Mouse (Mus musculus): ENCODE data around the gene Kif17.

Kif17 gene

DNA sequence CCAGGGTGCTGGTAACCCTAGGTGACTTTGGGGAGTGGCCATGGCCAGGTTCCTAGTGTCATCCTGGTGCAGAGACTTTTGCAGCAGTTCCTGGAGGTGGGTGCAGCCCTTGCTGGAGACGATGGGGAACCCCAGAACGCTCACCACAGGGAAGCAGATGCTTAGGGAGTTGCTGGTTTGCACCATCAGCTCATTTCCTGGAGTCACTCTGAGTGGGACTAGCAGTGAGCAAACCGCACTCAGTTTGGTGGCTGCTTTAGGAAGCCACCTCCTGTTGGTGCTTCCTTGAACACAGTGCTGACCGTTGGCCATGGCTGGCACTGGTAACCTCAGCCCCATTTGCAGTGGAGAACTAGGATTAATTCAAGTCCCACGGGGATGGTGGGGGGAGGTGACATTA, 9.2 kb downstream of the Kif17 start:
- DNase-seq (ENCODE audit: low spot score in 2 of 2), result no peak

DNA sequence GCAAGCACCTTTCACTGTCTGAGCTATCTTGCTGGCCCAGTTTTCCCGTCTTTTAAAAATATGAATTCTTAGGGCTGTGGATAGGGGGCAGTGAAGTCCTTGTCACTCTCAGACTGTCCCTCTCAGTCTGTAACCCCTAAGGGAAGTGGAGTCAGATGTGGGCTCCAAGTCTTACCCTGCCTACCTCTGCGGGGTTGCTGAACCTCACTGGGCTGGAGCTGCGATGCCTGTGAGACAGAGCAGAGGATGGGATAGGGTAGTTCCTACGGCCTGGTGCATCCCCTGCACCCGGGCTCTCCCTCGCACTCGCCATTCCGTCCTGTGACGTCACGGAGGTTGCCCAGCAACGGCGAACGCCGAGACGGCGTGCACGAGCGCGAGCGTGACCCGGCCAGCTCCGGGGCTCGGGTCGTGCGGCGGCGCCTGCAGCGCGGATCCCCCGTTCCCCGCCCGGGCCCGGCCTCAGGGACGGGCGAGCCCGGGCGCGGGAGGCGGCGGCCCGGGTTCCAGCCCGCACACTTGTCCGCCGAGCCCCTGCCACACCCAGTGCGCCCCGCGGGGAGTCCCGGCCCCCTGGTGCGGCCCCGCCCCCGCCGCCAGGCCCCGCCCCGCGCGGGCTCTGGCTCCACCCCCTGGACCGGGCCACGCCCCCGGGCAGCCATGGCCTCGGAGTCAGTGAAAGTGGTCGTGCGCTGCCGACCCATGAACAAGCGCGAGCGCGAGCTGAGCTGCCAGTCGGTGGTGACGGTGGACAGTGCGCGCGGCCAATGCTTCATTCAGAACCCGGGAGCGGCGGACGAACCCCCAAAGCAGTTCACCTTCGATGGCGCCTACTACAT, 11.8 kb downstream of the Kif17 start:
- DNase-seq (ENCODE audit: low spot score in 2 of 2), result peak; percentile 83

DNA sequence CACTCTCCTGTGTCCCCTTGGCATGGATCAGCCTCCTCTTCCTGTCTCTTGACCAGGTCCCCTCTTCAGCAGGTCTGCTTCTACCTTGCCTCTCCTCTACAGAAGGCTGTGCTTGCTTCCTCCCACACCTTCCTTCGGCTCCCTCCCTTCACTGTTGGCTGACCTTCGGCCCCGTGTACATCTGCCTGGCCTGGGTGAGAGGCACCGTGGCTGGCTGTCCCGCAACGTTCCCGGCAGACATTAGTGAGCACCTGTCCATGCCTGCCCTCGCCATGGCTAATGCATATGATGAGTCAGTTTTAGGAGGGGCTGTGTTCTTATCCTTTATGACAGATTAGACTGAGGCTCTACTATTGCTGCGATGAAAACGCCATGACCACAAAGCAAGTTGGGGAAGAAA, 17.6 kb downstream of the Kif17 start:
- DNase-seq (ENCODE audit: low spot score in 2 of 2), result no peak

DNA sequence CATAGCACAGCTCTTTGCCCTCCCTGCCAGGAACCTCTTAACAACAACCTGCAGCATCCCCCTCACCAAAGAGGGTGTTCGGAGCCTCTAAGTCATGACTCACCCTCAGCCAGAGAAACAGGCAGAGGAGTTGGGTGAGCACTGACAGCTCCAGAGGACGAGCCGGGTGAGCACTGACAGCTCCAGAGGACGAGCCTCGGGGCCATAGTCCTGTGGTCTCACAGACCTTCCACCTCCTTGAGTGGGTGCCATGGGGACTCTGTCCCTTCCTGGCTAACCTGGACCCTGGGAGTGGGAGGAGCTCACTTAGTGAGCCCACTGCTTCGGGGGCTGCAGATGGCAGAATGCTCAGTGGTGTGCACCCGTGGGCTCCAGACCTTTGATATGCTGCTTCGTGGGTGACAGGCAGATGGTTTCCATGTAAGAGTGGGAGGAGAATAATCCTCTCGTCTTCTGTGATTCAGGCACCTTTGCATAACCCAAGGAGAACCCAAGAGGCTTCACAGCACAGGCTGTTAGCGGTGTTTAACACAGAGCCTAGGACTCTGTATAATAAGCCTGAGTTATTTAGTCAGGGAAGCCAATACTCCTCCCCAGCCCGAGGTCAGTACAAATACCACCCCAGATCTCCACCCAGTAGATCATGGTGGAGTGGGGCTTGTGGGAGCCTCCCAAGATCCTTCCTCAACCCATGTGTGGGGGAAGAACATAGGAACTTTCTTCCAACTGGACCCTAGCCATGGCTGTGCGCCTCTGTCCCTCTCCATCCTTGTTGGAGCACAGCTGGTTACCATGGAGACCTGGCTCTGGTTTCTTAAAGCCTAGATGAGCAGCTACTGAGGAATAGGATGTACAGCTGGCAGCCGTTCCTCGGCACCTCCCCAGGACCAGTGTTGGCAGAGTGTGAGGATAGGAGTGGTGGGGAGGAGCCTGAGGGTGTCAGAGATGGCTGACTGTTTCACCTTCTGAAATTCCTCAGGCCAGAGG, 22.1 kb downstream of the Kif17 start:
- DNase-seq (ENCODE audit: low spot score in 2 of 2), result no peak

DNA sequence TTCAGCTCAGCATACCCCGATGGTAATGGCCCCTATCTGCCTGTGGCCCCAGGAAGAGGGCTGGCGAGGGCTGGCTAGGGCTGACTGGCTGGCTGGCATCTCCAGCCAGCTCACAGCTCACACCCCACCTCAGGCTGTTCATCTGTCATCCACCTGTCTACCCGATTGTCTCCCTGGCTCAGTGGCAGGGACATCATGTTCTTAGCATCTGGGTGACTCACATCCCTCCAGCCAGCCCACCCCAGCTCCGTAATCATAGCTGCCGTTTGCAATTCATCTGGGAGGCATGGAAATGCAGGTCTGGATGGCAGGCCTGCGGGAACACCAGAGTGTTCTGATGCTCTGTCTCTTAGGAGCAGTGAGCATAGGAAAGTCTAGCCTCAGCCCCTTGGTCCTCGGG, 28.1 kb downstream of the Kif17 start:
- DNase-seq (ENCODE audit: low spot score in 2 of 2), result no peak

DNA sequence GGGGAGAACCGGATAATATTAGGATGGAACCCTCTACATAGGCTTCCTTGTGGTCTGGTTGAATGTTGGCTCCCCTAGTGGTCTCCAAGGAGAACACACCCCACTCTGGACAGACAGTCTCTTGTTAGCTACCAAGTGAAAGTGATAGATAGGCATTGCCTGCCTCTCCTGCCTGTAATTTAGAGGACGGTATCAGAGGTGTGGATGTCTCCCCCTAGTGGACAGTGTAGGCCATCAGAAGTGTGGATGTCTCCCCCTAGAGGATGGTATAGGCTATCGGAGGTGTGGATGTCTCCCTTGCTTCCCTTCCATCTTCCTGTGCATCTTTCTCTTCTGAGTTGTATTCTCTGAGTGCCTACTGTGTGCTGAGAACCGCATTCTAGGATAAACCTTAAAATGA, 32.6 kb downstream of the Kif17 start:
- DNase-seq (ENCODE audit: low spot score in 2 of 2), result peak; percentile 67 to 78

DNA sequence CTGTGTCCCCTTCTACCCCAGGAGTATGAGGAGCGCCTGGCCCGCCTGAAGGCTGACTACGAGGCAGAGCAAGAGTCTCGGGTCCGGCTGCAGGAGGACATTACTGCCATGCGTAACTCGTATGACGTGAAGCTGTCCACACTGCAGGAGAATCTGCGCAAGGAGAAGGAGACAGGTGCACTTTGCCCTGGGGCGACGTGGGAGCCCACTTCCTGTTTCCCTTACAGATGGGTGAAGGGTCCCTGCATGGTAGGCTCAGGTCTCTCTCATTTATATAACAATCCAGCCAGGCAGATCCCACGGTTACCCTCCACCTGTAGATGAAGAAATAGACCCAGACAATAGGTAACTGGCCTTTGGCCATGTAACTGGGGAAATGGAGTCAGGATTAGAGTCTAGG, 36.2 kb downstream of the Kif17 start:
- DNase-seq (ENCODE audit: low spot score in 2 of 2), result no peak

DNA sequence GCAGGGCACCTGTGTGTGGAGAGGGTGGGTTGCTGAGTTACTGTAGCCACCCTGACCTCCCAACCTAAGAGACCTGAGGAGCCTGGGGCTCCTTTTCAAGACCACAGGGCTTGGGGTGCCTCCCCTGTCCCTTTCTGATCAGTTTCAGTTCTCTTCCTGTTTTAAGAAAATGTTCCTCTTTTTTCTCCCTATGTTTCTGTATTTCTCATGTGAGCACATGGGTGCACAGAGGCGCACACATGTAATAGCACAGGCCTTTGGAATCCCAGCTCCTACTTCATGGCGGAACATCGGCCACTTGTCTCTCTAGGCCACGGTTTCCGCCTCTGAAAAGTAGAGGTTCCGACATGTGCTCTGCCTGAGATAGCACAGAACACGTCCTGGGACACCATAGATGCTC, 38.5 kb downstream of the Kif17 start:
- no peak for DNase-seq (ENCODE audit: low spot score in 2 of 2)

DNA sequence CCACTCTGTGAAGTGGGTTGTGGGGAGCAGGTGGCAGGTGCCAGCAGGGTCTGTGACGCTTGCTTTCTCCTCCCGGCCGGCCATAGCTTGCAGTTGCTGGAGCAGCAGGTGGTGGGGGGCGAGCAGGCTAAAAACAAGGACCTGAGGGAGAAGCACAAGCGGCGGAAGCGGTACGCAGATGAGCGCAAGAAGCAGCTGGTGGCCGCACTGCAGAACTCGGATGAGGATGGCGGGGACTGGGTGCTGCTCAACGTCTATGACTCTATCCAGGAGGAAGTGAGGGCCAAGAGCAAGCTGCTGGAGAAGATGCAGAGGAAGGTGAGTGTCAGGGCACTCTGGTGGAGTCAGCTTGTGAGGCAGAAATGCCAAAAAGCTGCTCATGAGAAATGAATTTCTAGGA, 41.8 kb downstream of the Kif17 start:
- DNase-seq (ENCODE audit: low spot score in 2 of 2), result no peak

DNA sequence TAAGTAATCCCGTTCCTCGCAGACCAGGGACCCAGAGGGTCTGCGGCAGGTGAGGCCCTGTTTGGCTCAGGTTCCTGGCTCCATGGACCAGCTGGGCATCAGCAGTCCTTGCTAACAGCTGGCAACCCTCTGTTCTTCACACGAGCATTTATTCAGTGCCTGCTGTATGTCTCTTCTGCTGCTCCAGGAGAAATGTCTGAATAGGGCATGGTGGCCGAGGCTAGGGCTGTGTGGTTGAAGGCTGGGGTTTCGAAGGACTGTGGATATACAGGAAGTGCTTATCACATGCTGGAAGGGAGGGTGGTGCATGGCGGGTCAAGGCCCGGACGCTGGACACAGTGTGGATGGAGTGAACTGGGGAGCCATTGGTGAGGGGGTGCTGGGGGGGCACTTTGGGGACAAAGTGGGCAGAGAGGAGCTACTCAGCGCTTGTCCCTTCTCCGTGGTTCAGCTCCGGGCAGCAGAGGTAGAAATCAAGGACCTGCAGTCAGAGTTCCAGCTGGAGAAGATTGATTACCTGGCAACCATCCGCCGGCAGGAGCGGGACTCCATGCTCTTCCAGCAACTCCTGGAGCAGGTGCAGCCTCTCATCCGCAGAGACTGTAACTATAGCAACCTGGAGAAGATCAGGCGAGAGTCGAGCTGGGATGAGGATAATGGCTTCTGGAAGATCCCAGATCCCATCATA, 43.2 kb downstream of the Kif17 start:
- DNase-seq (ENCODE audit: low spot score in 2 of 2), result no peak

DNA sequence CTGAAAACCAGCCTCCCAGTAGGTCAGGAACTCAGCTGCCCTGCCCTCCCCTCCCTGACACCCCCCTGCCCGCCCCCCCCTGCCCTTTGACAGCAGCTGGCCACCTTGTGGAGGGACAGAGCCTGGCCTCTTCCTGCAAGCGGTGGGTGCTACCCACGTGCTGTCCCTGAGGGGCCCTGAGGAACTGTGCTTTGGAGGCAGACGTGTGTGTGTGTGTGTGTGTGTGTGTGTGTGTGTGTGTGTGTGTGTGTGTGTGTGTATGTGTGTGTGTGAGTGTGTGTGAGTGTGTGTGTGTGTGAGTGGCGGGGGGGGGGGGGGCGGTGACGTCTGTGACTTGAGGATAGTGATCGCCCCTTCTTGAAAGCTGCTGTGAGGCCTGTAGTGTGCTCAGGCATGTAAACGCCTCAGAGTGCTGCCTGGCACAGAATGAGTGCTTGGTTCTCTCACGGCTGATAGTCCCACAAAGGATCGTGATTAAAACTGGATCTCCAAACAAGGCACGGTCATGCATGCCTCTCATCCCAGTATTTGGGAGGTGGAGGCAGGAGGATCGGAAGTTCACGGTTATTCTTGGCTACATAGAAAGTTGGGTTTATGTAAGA, 43.8 kb downstream of the Kif17 start:
- DNase-seq (ENCODE audit: low spot score in 2 of 2), result no peak

DNA sequence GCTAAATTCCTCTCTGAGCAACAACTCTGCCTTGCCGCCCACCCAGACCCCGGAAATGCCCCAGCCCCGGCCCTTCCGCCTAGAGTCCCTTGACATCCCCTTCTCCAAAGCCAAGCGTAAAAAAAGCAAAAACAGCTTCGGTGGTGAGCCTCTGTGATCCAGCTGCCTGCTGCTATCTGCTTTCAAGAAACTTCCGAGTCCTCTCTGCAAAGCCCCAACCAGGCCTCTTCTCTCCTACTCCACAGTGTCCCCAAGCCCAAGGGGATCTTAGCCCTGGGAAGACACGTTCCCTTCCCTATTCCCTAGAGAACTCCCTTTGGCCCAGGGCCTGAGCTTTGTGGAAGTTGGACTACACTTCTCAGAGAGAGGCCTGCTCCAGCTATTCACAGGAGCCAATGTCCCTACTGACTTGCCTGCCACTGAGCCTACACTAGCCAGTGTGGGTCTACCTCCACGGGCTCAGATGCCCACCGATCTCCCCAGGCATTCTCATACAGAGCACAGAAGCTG, 51.1 kb downstream of the Kif17 start:
- no peak for DNase-seq (ENCODE audit: low spot score in 2 of 2)

DNA sequence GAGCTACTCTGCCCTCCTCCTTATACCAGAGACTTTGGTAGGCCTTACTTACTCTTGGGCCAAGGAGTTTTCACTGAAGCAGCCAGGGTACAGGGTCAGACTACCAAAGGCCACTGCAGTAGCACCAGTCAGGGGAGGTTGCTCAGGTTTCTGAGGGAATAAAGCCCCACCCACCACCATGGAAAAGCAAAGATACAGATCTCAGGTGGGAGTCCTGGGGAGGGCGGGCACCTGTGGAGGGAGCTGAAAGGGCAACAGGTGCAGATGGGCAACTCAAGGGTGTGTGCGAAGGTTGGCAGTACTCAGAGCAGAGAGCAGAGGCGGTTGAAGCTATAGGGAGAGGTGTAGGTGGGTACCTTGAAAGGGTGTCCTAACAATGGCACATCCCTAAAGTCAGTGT, 52.8 kb downstream of the Kif17 start:
- DNase-seq (ENCODE audit: low spot score in 2 of 2), result no peak

DNA sequence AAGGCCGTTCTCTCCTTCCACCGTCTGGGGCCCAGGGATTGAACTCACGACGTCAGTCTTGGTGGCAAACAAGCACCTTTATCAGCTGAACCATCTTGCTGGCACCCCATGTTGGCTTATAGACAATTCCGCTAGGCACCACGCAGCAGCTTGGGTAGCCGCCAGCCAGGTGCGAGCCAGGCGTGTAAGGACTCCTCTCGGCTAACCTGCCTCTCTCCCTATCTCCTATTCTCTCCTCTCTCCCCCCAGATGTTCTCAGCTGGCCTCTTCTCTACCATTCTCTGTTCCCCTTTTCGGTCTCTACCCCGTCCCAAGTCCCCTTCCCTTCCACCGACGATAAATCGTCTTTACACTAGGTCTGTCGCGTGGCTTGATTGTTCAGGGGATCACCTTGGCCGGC, 53.5 kb downstream of the Kif17 start:
- DNase-seq (ENCODE audit: low spot score in 2 of 2), result no peak

DNA sequence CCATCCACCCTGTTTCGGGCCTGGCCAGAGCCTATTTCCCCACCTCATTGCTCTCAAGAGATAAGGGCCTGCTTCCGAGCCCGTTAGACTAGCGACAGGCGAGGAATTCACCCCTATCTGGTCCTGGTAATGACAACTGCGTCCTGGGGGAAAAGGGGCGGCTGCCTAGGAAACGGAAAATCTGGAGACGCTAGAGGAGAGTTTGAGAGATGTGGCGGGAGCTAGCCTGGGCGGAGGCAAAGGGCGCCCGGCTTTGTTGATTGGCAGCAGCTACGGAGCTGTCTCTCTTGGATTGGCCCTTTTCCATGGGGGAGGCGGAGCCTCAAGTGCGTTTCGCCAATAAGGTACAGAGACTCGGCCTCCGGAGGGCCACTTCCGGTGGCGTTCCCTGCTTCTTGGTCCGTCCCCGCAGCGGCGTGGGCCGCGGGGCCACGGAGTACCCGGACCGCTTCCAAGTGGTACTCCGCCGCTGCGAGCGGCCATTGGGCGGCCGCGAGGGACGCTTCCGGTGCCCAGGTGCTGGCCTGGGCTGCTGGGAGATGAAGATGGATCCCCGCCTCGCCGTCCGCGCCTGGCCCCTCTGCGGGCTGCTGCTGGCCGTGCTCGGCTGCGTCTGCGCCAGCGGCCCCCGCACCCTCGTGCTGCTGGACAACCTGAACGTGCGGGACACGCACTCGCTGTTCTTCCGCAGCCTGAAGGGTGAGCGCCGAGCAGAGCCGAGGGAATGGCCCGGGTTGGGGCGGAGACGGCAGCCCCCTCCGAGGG, 54.3 kb downstream of the Kif17 start, which contains the start of gene Ddost:
TSS of gene Ddost (plus strand) at position 391 of the 765 bp plus-strand sequence.
- peak; percentile 96 to 98 for DNase-seq (ENCODE audit: low spot score in 2 of 2)

DNA sequence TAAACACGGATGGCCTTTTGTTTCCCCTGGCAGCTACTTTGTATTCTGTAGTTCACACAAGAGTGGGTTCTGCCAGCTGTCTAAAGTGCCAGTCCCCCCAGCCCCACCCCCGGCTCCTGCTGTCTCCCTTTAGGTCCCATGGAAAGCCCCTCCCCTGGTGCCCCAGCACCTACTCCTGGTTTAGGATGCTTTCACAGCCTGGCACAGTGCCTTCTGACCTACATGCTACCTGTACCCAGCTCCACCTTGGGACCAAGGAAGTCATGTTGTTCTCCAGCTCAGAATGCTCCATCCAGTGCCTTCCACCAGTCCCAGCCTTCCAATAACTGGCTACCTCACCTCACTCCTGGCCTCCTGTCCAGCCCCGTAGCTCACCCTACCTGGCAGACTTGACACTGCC, 56.8 kb downstream of the Kif17 start:
- no peak for DNase-seq (ENCODE audit: low spot score in 2 of 2)

DNA sequence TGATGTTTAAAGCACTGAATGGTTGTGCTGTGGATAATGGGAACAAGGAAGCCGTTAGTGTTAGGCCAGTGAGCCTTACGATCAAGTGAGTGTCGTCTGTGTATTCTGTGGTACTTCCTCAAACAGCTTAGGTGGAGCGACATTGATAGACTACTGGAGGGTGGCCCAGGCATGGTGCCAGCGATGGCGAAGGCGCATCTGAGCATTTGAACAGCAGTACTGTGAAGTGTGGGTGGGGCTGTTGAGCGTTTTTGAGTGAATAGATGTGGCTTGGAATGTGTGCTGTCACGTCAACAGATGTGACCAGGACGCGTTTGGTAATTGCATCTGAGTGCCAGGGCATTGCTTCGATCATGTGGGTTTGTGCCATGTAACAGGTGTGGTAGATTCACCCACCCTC, 57.5 kb downstream of the Kif17 start:
- DNase-seq (ENCODE audit: low spot score in 2 of 2), result no peak

DNA sequence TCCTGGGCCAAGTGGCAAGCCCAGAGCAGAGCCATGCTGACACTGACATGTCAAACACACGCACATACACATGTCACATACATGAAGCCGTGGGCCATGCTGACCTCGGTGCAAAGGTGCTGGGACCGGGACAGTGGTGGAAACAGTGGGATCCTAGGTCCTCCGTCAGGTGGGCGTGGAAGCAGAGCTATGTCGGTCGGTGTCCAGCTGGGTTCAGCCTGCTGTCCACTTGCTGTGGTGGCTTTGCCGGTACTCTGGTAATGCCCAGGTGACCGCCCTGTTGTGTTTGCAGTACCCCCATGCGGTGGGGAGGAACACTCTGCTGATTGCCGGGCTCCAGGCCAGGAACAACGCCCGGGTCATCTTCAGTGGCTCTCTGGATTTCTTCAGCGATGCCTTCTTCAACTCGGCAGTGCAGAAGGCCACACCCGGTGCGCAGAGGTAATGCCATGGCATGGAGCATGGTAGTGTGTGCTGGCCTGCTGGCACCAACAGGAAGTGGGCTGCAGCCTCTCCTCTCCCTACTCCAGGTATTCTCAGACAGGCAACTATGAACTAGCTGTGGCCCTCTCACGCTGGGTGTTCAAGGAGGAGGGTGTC, 60.2 kb downstream of the Kif17 start:
- DNase-seq (ENCODE audit: low spot score in 2 of 2), result no peak

DNA sequence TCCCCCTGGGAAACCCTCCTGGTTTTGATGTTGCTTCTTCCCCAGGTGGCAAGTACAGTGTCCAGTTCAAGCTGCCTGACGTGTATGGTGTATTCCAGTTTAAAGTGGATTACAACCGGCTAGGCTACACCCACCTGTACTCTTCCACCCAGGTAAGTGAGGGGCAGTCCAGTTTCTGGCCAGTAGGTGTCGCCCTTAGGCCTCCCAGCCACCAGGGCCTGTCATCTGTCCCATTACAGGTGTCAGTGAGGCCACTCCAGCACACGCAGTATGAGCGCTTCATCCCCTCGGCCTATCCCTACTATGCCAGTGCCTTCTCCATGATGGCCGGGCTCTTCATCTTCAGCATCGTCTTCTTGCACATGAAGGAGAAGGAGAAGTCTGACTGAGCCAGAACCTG, 61.4 kb downstream of the Kif17 start:
- DNase-seq (ENCODE audit: low spot score in 2 of 2), result peak in 1 of 2 experiments; percentile 30

DNA sequence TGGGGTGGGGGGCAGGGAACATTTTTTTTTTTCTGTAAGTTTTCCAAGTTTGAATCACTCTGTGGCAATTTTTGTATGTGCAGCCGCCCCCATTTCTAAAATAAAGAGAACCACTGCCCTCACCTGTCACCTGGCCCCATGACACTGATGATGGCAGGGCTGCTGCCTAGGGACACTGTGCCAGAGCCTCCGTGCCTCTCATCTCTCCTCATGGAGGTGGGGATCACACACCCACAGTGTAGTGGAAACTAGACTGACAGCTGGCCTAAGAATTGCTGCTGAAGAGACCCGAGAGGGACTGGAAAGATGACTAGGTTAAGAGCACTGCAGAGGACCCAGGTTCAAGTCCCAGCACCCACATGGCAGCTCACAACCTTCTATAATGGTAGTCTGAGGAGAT, 61.9 kb downstream of the Kif17 start:
- no peak for DNase-seq (ENCODE audit: low spot score in 2 of 2)

Measured in spleen, postnatal 36 days (tissue).